Mouse (Mus musculus) heart, postnatal 36 days (tissue): ENCODE results near the gene Fahd1. TPM values are rescaled to one million over a fixed set of nuclear protein-coding genes. Genes with fewer than 3 reads are reported as not detected.

Experiments used
- DNase-seq, 2 experiments: peaks; one replicate each; pipeline ENCODE4 v3.0.0; 2021 to 2022
- intact Hi-C: fragments of 180-260 bp; cut with DNase I; formaldehyde crosslinking; loops from one replicate; pipeline ENCODE4 v1.15.1; 2025
- total RNA-seq, 2 experiments: library from RNA; stranded (reverse); gene quantifications; 2 replicates each; pipeline ENCODE4 v1.2.3; 2021

The Fahd1 gene
- 10 to 100 TPM; 72.0 to 76.5 TPM for total RNA-seq

- intact Hi-C loops: loop anchor here (2.0 to 5.0 kb wide), 2 partner anchors 37 to 87 kb away; partner anchors contain the start of genes Mapk8ip3, Nubp2 and Spsb3
- peak; percentile 91 to 98 for DNase-seq
Measured at GRCm38 (mm10) chr17:24850065-24850772, at the start of gene Fahd1. Fahd1 (minus strand) TSS chr17:24850364.

GRCm38 (mm10) chr17:24899153-24899552 lies 49.0 kb upstream of the Fahd1 start:
- intact Hi-C loops: loop anchor here (10.0 kb wide), 1 partner anchor 484 kb away; the partner anchor contains the start of gene Rnps1
- DNase-seq: peak in 1 of 2 experiments; percentile 26

GRCm38 (mm10) chr17:24898041-24898854 lies 48.1 kb upstream of the Fahd1 start:
- DNase-seq: no peak
- intact Hi-C loops: loop anchor here (10.0 kb wide), 1 partner anchor 483 kb away; the partner anchor contains the start of gene Rnps1

- DNase-seq: no peak
- intact Hi-C loops: loop anchor here (10.0 kb wide), 1 partner anchor 483 kb away; the partner anchor contains the start of gene Rnps1
Measured at GRCm38 (mm10) chr17:24897600-24897999, 47.4 kb upstream of the Fahd1 start.

- no peak for DNase-seq
- intact Hi-C loops: loop anchor here (10.0 kb wide), 1 partner anchor 482 kb away; the partner anchor contains the start of gene Rnps1
Measured at GRCm38 (mm10) chr17:24896993-24897269, 46.8 kb upstream of the Fahd1 start.

- DNase-seq: peak; percentile 75
- intact Hi-C loops: loop anchor here (10.0 kb wide), 1 partner anchor 482 kb away; the partner anchor contains the start of gene Rnps1
Measured at GRCm38 (mm10) chr17:24896241-24896992, 46.3 kb upstream of the Fahd1 start, which contains the start of gene Nme3. Nme3 (plus strand) TSS chr17:24896500.

- intact Hi-C loops: loop anchor here (10.0 kb wide), 1 partner anchor 481 kb away; the partner anchor contains the start of gene Rnps1
- DNase-seq: no peak
Measured at GRCm38 (mm10) chr17:24895571-24896240, 45.5 kb upstream of the Fahd1 start.

- DNase-seq: peak; percentile 82 to 85
- intact Hi-C loops: loop anchor here (10.0 kb wide), 1 partner anchor 480 kb away; the partner anchor contains the start of gene Rnps1
Measured at GRCm38 (mm10) chr17:24894995-24895547, 44.9 kb upstream of the Fahd1 start, which contains the start of the genes Eme2 and Mrps34. Eme2 (minus strand) TSS chr17:24895087. Mrps34 (plus strand) TSS chr17:24895116.

- intact Hi-C loops: loop anchor here (10.0 kb wide), 1 partner anchor 480 kb away; the partner anchor contains the start of gene Rnps1
- no peak for DNase-seq
Measured at GRCm38 (mm10) chr17:24894061-24894994, 44.2 kb upstream of the Fahd1 start.

GRCm38 (mm10) chr17:24893276-24893675 lies 43.1 kb upstream of the Fahd1 start:
- intact Hi-C loops: loop anchor here (10.0 kb wide), 1 partner anchor 478 kb away; the partner anchor contains the start of gene Rnps1
- DNase-seq: no peak

GRCm38 (mm10) chr17:24892785-24893184 lies 42.6 kb upstream of the Fahd1 start:
- intact Hi-C loops: loop anchor here (10.0 kb wide), 1 partner anchor 478 kb away; the partner anchor contains the start of gene Rnps1
- no peak for DNase-seq

GRCm38 (mm10) chr17:24891321-24891720 lies 41.2 kb upstream of the Fahd1 start:
- intact Hi-C loops: loop anchor here (10.0 kb wide), 1 partner anchor 477 kb away; the partner anchor contains the start of gene Rnps1
- DNase-seq: no peak

GRCm38 (mm10) chr17:24890151-24891092 lies 40.3 kb upstream of the Fahd1 start:
- intact Hi-C loops: loop anchor here (10.0 kb wide), 1 partner anchor 476 kb away; the partner anchor contains the start of gene Rnps1
- no peak for DNase-seq

GRCm38 (mm10) chr17:24888862-24889261 lies 38.7 kb upstream of the Fahd1 start:
- intact Hi-C loops: no loop called here
- DNase-seq: no peak

- intact Hi-C loops: loop anchor here (2.0 kb wide), 1 partner anchor 37 kb away; the partner anchor contains the start of gene Fahd1
- no peak for DNase-seq
Measured at GRCm38 (mm10) chr17:24887291-24888080, 37.3 kb upstream of the Fahd1 start.

GRCm38 (mm10) chr17:24886932-24887271 lies 36.7 kb upstream of the Fahd1 start:
- intact Hi-C loops: loop anchor here (2.0 kb wide), 1 partner anchor 36 kb away; the partner anchor contains the start of gene Fahd1
- DNase-seq: no peak
